Mouse (Mus musculus) mature B cell (primary cell): ENCODE results near the gene Cblc.
"Not testable (repeated sequence)": the region's sequence is repeated elsewhere in the genome, so short reads cannot be mapped to it uniquely, and the experiment has no call there.

Experiments used
- in situ Hi-C: fragments of 300-500 bp; cut with MboI; formaldehyde crosslinking; loops from 2 replicates; pipeline ENCODE4 v1.14.3; 2019

Gene Cblc

GRCm38 (mm10) chr7:19818875-19819274 lies 22.3 kb upstream of the Cblc start:
- in situ Hi-C loops = no loop called here

GRCm38 (mm10) chr7:19818440-19818839 lies 21.8 kb upstream of the Cblc start:
- in situ Hi-C loops = no loop called here

GRCm38 (mm10) chr7:19817382-19818105 lies 20.9 kb upstream of the Cblc start:
- in situ Hi-C loops = no loop called here

GRCm38 (mm10) chr7:19816224-19816771 lies 19.7 kb upstream of the Cblc start:
- in situ Hi-C loops = no loop called here

- in situ Hi-C loops = no loop called here
These were observed 19.0 kb upstream of the Cblc start for GRCm38 (mm10) chr7:19815296-19816223.

GRCm38 (mm10) chr7:19813579-19814122 lies 17.0 kb upstream of the Cblc start:
- in situ Hi-C loops = no loop called here

- in situ Hi-C loops = no loop called here
These were observed 16.6 kb upstream of the Cblc start for GRCm38 (mm10) chr7:19813161-19813560.

GRCm38 (mm10) chr7:19811114-19811513 lies 14.5 kb upstream of the Cblc start:
- in situ Hi-C loops = no loop called here

GRCm38 (mm10) chr7:19809369-19809768 lies 12.8 kb upstream of the Cblc start:
- in situ Hi-C loops = no loop called here

GRCm38 (mm10) chr7:19806356-19806969 lies 9.9 kb upstream of the Cblc start:
- in situ Hi-C loops = no loop called here

- in situ Hi-C loops = loop anchor here (5.0 kb wide), 1 partner anchor 39 kb away; no protein-coding TSS in a partner anchor
These were observed 6.4 kb upstream of the Cblc start for GRCm38 (mm10) chr7:19802995-19803394.

- in situ Hi-C loops = loop anchor here (5.0 kb wide), 1 partner anchor 42 kb away; no protein-coding TSS in a partner anchor
These were observed 4.2 kb upstream of the Cblc start for GRCm38 (mm10) chr7:19800764-19801163.

GRCm38 (mm10) chr7:19796254-19796653 lies 355 bp downstream of the Cblc start:
- in situ Hi-C loops = no loop called here

- in situ Hi-C loops = no loop called here
These were observed 1.4 kb downstream of the Cblc start for GRCm38 (mm10) chr7:19795236-19795635.

- in situ Hi-C loops = no loop called here
These were observed 3.6 kb downstream of the Cblc start for GRCm38 (mm10) chr7:19792701-19793630.

- in situ Hi-C loops = not testable (repeated sequence)
These were observed 5.1 kb downstream of the Cblc start for GRCm38 (mm10) chr7:19791504-19791903.

GRCm38 (mm10) chr7:19789904-19790347 lies 6.7 kb downstream of the Cblc start:
- in situ Hi-C loops = no loop called here

GRCm38 (mm10) chr7:19785874-19786458 lies 10.6 kb downstream of the Cblc start:
- in situ Hi-C loops = no loop called here

GRCm38 (mm10) chr7:19784764-19785535 lies 11.7 kb downstream of the Cblc start:
- in situ Hi-C loops = no loop called here
